Mouse (Mus musculus): ENCODE measurements at regions not wholly inside any gene's neighbourhood (a gene's known extent, or its start where the extent isn't known, plus 50 kb on each side); places are given as distances from the start of the nearest gene placed in this dataset.

DNA sequence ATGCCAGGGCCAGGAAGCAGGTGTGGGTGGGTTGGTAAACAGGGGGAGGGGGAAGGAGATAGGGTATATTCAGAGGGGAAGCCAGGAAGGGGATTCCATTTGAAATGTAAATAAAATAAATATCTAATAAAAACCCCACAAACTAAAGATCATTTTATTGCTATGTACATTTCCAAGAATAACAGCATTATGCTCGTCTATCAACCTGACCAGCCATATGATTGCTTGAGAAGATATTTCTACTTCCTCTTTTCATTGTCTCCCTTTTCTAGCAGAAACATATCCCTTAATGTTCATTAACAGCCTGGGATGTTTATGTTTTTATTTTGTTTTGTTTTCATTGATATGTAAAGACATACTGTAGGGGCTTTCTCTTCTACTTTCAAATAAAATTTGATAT lies 202.6 kb downstream of the Slitrk5 start:
- intact Hi-C loops (cut with DNase I) = no loop called here
- no peak for DNase-seq (ENCODE audit: extremely low spot score in 1 of 2, low spot score in 2 of 2)

DNA sequence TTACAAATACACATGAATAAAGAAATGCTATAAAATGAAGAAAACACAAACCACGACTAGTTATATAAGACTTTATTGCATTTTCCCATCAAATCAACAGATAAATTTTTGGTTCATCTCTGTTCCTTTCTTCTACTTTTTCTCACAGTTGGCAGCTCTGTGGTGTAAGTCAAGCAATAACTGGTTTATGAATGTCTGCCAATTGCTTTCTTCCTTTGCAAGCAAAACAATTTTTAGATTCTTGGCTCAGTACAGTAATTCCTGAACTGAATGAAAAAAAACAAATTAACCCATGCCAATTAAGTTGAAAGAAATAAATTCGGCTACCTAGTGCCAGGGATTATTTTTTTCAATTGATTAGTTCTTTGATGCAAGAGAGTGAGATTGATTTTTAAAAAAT lies 203.1 kb downstream of the Slitrk5 start:
- intact Hi-C loops (cut with DNase I) = no loop called here
- peak in 1 of 2 experiments; percentile 12 for DNase-seq (ENCODE audit: extremely low spot score in 1 of 2, low spot score in 2 of 2)

DNA sequence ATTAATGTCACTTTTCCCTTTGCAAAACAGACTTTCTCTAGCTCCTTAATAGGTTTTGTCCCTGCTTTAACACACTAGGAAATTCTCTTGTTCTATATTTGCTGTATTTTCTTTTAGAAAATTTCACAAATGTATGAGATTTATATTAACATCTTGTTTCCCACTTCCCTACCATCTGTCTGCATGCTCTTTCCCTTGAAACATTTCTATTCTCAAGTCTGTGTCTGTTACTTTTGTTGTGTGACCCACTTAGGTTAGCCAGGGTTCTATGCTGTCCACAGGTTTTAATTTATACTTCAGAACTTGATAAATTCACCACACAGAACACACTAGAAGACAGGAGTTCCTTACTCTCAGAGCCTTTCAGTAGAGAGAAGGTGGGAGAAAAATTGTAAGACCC lies 209.1 kb downstream of the Slitrk5 start:
- intact Hi-C loops (cut with DNase I) = no loop called here
- DNase-seq (ENCODE audit: extremely low spot score in 1 of 2, low spot score in 2 of 2) = no peak

DNA sequence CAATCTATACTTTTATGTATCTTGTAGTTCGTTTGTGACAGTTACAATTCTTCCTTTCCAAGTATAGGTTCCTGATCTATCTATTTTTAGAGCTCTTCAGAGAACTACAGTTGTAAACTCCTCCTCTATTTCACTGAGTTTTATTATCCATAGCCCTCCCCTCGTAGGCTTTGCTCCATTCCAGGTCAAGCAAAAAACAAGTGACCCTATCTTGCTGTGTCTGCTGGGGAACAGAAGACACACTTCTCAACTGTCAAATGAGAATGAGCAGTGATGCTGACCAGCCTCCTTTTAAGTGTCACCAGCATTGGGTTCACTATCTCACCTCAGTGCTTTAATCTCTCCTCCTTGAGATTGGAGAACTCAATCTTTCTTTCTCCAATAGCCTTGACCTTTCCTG lies 212.8 kb downstream of the Slitrk5 start:
- no peak for DNase-seq (ENCODE audit: extremely low spot score in 1 of 2, low spot score in 2 of 2)
- intact Hi-C loops (cut with DNase I) = no loop called here

- intact Hi-C loops (cut with DNase I) = no loop called here
- DNase-seq (ENCODE audit: extremely low spot score in 1 of 2, low spot score in 2 of 2) = no peak
These were observed 213.9 kb downstream of the Slitrk5 start for GRCm38 (mm10) chr14:111888781-111889180.
